8 mouse cellular contexts compared by ENCODE assay signal in genomic region chr19:5847306-5847796, GRCm38 (mm10). TPM values are rescaled to one million over a fixed set of nuclear protein-coding genes. Genes with fewer than 3 reads are reported as not detected.
A peak's percentile ranks its signal among the peaks of the same experiment; 100 is the strongest.
DNase-seq lines count a peak whose midpoint lies in the region; ATAC-seq and TF ChIP-seq lines count a peak whose summit lies in the region.

No protein-coding gene starts in this region.

- no peak for ATAC-seq in heart, embryonic 13.5 days (ENCODE audit: extremely low read depth, insufficient number of reproducible peaks, low FRiP score, low TSS enrichment)
- no peak for ATAC-seq in midbrain, postnatal 0 days (ENCODE audit: low FRiP score)
- ATAC-seq in granulocyte monocyte progenitor cell, adult 5-6 weeks (replicated peaks; ENCODE audit: poor library complexity, severe bottlenecking) = no peak

- H3K27ac ChIP-seq in cerebellum, adult 2 months (ENCODE audit: insufficient read depth, low read length) = peak overlapping the region; percentile 100
- peak overlapping the region; percentile 100 for H3K27ac ChIP-seq in heart, embryonic 13.5 days (replicated peaks)
- H3K27ac ChIP-seq in midbrain, postnatal 0 days (ENCODE audit: low read depth, low read length) = peak overlapping the region; percentile 95

- peaks cover 30% of the 10 kb centered on the region for H3K4me1 ChIP-seq in cerebellum, adult 2 months (ENCODE audit: control insufficient read depth, insufficient read depth, low read length)
- peaks cover 93% of the 10 kb centered on the region for H3K4me1 ChIP-seq in heart, embryonic 13.5 days
- peaks cover 37% of the 10 kb centered on the region for H3K4me1 ChIP-seq in midbrain, postnatal 0 days (ENCODE audit: insufficient read depth, low read length)

- no peak for TF ChIP-seq CTCF in cerebellum, adult 2 months (IDR thresholded peaks at IDR 0.05; ENCODE audit: borderline replicate concordance, insufficient read depth, low read depth, low read length)
- TF ChIP-seq CTCF in midbrain, postnatal 0 days (IDR thresholded peaks at IDR 0.05) = no peak

- H3K9ac ChIP-seq in heart, embryonic 13.5 days = peak overlapping the region; percentile 86
- H3K9ac ChIP-seq in midbrain, postnatal 0 days (replicated peaks; ENCODE audit: low read length, poor library complexity, severe bottlenecking) = peak overlapping the region; percentile 20; the same call in 1 of the 2 replicates

- peak overlapping the region; percentile 54 for H3K4me3 ChIP-seq in cerebellum, adult 2 months (replicated peaks; ENCODE audit: insufficient read depth, low read depth, low read length)
- H3K4me3 ChIP-seq in heart, embryonic 13.5 days = peak overlapping the region; percentile 40
- 0 out of 2 replicates have a peak overlapping the region, but pooled peaks have one; percentile 32 for H3K4me3 ChIP-seq in midbrain, postnatal 0 days (ENCODE audit: low read depth, low read length)

- TF ChIP-seq POLR2A in cerebellum, adult 2 months (IDR thresholded peaks at IDR 0.05; ENCODE audit: borderline replicate concordance, insufficient read depth, low read length) = no peak; the same call in 1 of the 2 replicates

- 14% methylated on average over 4 of the region's 4 CpGs for WGBS in cerebellum, adult 2 months
- 54% methylated on average over 4 of the region's 4 CpGs for WGBS in heart, embryonic 13.5 days
- WGBS in midbrain, postnatal 0 days = 41% methylated on average over 4 of the region's 4 CpGs

- H3K27me3 ChIP-seq in cerebellum, adult 2 months (ENCODE audit: control insufficient read depth, insufficient read depth, low read length) = no peaks in the 10 kb centered on the region
- no peaks in the 10 kb centered on the region for H3K27me3 ChIP-seq in heart, embryonic 13.5 days (replicated peaks)
- no peaks in the 10 kb centered on the region for H3K27me3 ChIP-seq in midbrain, postnatal 0 days (ENCODE audit: insufficient read depth, low read length)

- peak; percentile 27 for DNase-seq in retina, postnatal 1 day
- DNase-seq in retina, embryonic 14.5 days (ENCODE audit: low spot score) = no peak
- peak in 1 of 2 experiments; percentile 70 for DNase-seq in cerebellum, adult 2 months
- peak; percentile 59 to 70 for DNase-seq in kidney, postnatal 36 days
- DNase-seq in midbrain, postnatal 0 days (ENCODE audit: low spot score) = no peak
- DNase-seq in left cerebral cortex, adult 11 months (ENCODE audit: low spot score) = no peak

- no peaks in the 10 kb centered on the region for H3K9me3 ChIP-seq in heart, embryonic 13.5 days
- H3K9me3 ChIP-seq in midbrain, postnatal 0 days (ENCODE audit: low read length) = no peaks in the 10 kb centered on the region

- H3K36me3 ChIP-seq in heart, embryonic 13.5 days = peaks cover 16% of the 10 kb centered on the region
- H3K36me3 ChIP-seq in midbrain, postnatal 0 days (ENCODE audit: insufficient read depth, low read length) = peaks cover 5% of the 10 kb centered on the region

- peak overlapping the region; percentile 80 for H3K4me2 ChIP-seq in heart, embryonic 13.5 days
- H3K4me2 ChIP-seq in midbrain, postnatal 0 days (ENCODE audit: low read depth, low read length, poor library complexity, severe bottlenecking) = peak overlapping the region; percentile 66; the same call in 1 of the 2 replicates

RNA-seq across cellular contexts. Expression of gene Frmd8, which starts 27.7 kb away (rescaled TPM):
- polyA plus RNA-seq in cerebellum, adult 2 months (2012; rRNA removed) = 23.4 and 28.3 TPM in 2 replicates
- 27.4 and 29.0 TPM in 2 replicates for polyA plus RNA-seq in heart, embryonic 13.5 days (2015; fragmentation: Nextera tagmentation; extraction: Ambion mirVana)
- total RNA-seq in midbrain, postnatal 0 days (2014; rRNA removed) = 11.2 and 19.1 TPM in 2 replicates
- polyA plus RNA-seq in midbrain, postnatal 0 days (2015; fragmentation: Nextera tagmentation; extraction: Ambion mirVana) = 11.2 and 11.7 TPM in 2 replicates
- total RNA-seq in granulocyte monocyte progenitor cell, adult 5-6 weeks (2014; fragmentation: Nextera tagmentation) = 17.9 and 25.4 TPM in 2 replicates
- total RNA-seq in granulocyte monocyte progenitor cell, adult 5-6 weeks (2017) = 19.0 and 28.4 TPM in 2 replicates

RNA-seq across cellular contexts. Expression of gene Slc25a45, which starts 30.3 kb away (rescaled TPM):
- polyA plus RNA-seq in cerebellum, adult 2 months (2012; rRNA removed) = 4.3 and 5.0 TPM in 2 replicates
- 3.7 and 4.2 TPM in 2 replicates for polyA plus RNA-seq in heart, embryonic 13.5 days (2015; fragmentation: Nextera tagmentation; extraction: Ambion mirVana)
- 3.7 and 4.8 TPM in 2 replicates for total RNA-seq in midbrain, postnatal 0 days (2014; rRNA removed)
- 2.1 and 2.7 TPM in 2 replicates for polyA plus RNA-seq in midbrain, postnatal 0 days (2015; fragmentation: Nextera tagmentation; extraction: Ambion mirVana)
- 38.2 and 44.5 TPM in 2 replicates for total RNA-seq in granulocyte monocyte progenitor cell, adult 5-6 weeks (2014; fragmentation: Nextera tagmentation)
- total RNA-seq in granulocyte monocyte progenitor cell, adult 5-6 weeks (2017) = 35.5 and 35.6 TPM in 2 replicates

RNA-seq across cellular contexts. Expression of gene Tigd3, which starts 46.6 kb away (rescaled TPM):
- 5.1 and 5.6 TPM in 2 replicates for polyA plus RNA-seq in cerebellum, adult 2 months (2012; rRNA removed)
- 1.9 and 2.0 TPM in 2 replicates for polyA plus RNA-seq in heart, embryonic 13.5 days (2015; fragmentation: Nextera tagmentation; extraction: Ambion mirVana)
- 9.0 and 11.4 TPM in 2 replicates for total RNA-seq in midbrain, postnatal 0 days (2014; rRNA removed)
- polyA plus RNA-seq in midbrain, postnatal 0 days (2015; fragmentation: Nextera tagmentation; extraction: Ambion mirVana) = 10.6 and 10.9 TPM in 2 replicates
- 1.1 and 2.5 TPM in 2 replicates for total RNA-seq in granulocyte monocyte progenitor cell, adult 5-6 weeks (2014; fragmentation: Nextera tagmentation)
- 2.3 and 4.4 TPM in 2 replicates for total RNA-seq in granulocyte monocyte progenitor cell, adult 5-6 weeks (2017)

Comparison
In these comparisons a context has a peak if more than half of its experiments do, and no peak if none do; other contexts are left out.
1. DNase-seq: peak in retina, postnatal 1 day (single experiment) and kidney, postnatal 36 days (2 of 2); none in retina, embryonic 14.5 days (single experiment), midbrain, postnatal 0 days (single experiment) and left cerebral cortex, adult 11 months (single experiment).
2. Peak in every context shown above with its lines, with median percentiles within 50 percentile points of each other: H3K27ac ChIP-seq and H3K4me3 ChIP-seq.